ENCODE assay signal across 13 mouse cellular contexts in the genomic region with DNA sequence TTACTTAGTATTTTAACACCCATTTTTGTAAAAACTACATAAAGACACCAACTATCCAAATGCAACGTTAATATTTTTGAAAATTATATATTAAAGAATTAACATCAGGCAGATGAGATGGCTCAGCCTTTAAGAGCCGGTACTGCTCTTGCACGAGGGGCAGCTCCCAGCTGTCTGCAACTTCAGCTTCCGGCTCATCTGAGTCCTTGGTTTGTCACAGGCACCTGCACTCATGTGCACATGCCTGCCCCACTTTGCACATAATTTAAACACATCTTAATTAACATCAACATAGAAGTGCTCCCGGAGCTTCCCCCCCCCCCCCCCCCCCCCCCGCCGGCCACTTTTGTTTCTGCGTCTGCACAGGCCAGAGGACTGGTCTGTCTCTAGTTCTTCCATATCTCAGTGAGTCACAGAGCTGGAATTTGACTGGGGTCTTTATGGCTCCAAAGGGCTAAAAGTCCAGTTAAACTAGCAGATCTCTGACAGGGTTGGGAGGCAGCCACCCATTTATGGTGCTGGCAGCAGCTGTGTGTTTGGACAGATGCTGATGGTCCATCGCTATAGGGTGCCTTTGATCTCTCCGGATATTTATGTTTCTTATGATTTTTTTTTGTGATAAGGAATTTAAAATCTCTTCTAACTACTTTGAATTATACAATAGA.
DNase-seq lines count a peak whose midpoint lies in the region; ATAC-seq and TF ChIP-seq lines count a peak whose summit lies in the region.
"Had no signal": no experiment of that assay in that cellular context is flagged by ENCODE, and none has a peak within 500 bp of the region (broad histone marks: within the 10 kb centered on the region; RNA-seq: fewer than 3 reads in every experiment).

No protein-coding gene starts in this region.

- H3K9ac ChIP-seq in forebrain, postnatal 0 days, result no peak overlapping the region
- H3K9ac ChIP-seq in forebrain, embryonic 16.5 days (replicated peaks; ENCODE audit: low read depth, low read length), result no peak overlapping the region
- no peak overlapping the region for H3K9ac ChIP-seq in liver, postnatal 0 days (replicated peaks)
- no peak overlapping the region for H3K9ac ChIP-seq in liver, embryonic 11.5 days (ENCODE audit: low read depth, low read length)
- no peak overlapping the region for H3K9ac ChIP-seq in intestine, postnatal 0 days (ENCODE audit: low read depth, low read length)
- H3K9ac ChIP-seq: embryonic facial prominence, embryonic 12.5 days; hindbrain, embryonic 12.5 days had no signal

- ATAC-seq in forebrain, postnatal 0 days, result 0 out of 2 replicates have a peak, but pooled peaks have one; percentile 49
- no peak for ATAC-seq in forebrain, embryonic 16.5 days
- ATAC-seq in liver, postnatal 0 days, result no peak
- ATAC-seq in liver, embryonic 11.5 days (replicated peaks; ENCODE audit: low FRiP score), result no peak
- peak; percentile 45; the same call in 1 of the 2 replicates for ATAC-seq in intestine, postnatal 0 days

- no peak for TF ChIP-seq EP300 in liver, postnatal 0 days (IDR thresholded peaks at IDR 0.05; ENCODE audit: low read depth)

- H3K36me3 ChIP-seq in forebrain, postnatal 0 days (ENCODE audit: insufficient read depth), result no peaks in the 10 kb centered on the region
- H3K36me3 ChIP-seq in forebrain, embryonic 16.5 days (ENCODE audit: control insufficient read depth, insufficient read depth), result no peaks in the 10 kb centered on the region
- no peaks in the 10 kb centered on the region for H3K36me3 ChIP-seq in liver, postnatal 0 days (replicated peaks; ENCODE audit: insufficient read depth, low read length)
- H3K36me3 ChIP-seq in liver, embryonic 11.5 days (ENCODE audit: control insufficient read depth, insufficient read depth, low read length), result no peaks in the 10 kb centered on the region
- no peaks in the 10 kb centered on the region for H3K36me3 ChIP-seq in C2C12 (ENCODE audit: control insufficient read depth, insufficient read depth)
- H3K36me3 ChIP-seq in intestine, postnatal 0 days (ENCODE audit: control insufficient read depth, insufficient read depth), result no peaks in the 10 kb centered on the region
- H3K36me3 ChIP-seq: embryonic facial prominence, embryonic 12.5 days; G1E; hindbrain, embryonic 12.5 days; limb, embryonic 13.5 days had no signal

- TF ChIP-seq CTCF in forebrain, postnatal 0 days (IDR thresholded peaks at IDR 0.05; ENCODE audit: low read depth), result no peak
- TF ChIP-seq CTCF in liver, postnatal 0 days (IDR thresholded peaks at IDR 0.05; ENCODE audit: low read depth), result no peak
- TF ChIP-seq CTCF in C2C12 (IDR thresholded peaks at IDR 0.05; ENCODE audit: control insufficient read depth, insufficient read depth, insufficient read length), result no peak
- no peak for TF ChIP-seq CTCF in intestine, postnatal 0 days (IDR thresholded peaks at IDR 0.05; ENCODE audit: low read depth)

- H3ac ChIP-seq in C2C12 (ENCODE audit: control insufficient read depth, insufficient read length, low read depth), result no peak overlapping the region

- H3K79me2 ChIP-seq in C2C12 (ENCODE audit: control insufficient read depth, insufficient read depth), result no peaks in the 10 kb centered on the region

- no peaks in the 10 kb centered on the region for H3K79me3 ChIP-seq in C2C12 (ENCODE audit: low read depth)

- no peaks in the 10 kb centered on the region for H3K4me1 ChIP-seq in forebrain, postnatal 0 days (ENCODE audit: insufficient read depth)
- H3K4me1 ChIP-seq in forebrain, embryonic 16.5 days (replicated peaks; ENCODE audit: control insufficient read depth, insufficient read depth, low read length), result peaks cover 9% of the 10 kb centered on the region
- peaks cover 12% of the 10 kb centered on the region for H3K4me1 ChIP-seq in liver, postnatal 0 days (ENCODE audit: insufficient read depth)
- no peaks in the 10 kb centered on the region for H3K4me1 ChIP-seq in liver, embryonic 11.5 days (replicated peaks; ENCODE audit: control insufficient read depth, insufficient read depth, low read length)
- H3K4me1 ChIP-seq in intestine, postnatal 0 days (replicated peaks; ENCODE audit: control insufficient read depth, insufficient read depth, low read length), result no peaks in the 10 kb centered on the region; the same call in 1 of the 2 replicates
- H3K4me1 ChIP-seq: hindbrain, embryonic 12.5 days had no signal

- H3K4me3 ChIP-seq in forebrain, postnatal 0 days (ENCODE audit: low read depth, low read length), result no peak overlapping the region
- H3K4me3 ChIP-seq in forebrain, embryonic 16.5 days (replicated peaks; ENCODE audit: low read length), result no peak overlapping the region
- no peak overlapping the region for H3K4me3 ChIP-seq in liver, postnatal 0 days (ENCODE audit: low read depth, low read length)
- no peak overlapping the region for H3K4me3 ChIP-seq in liver, embryonic 11.5 days (ENCODE audit: low read depth, low read length)
- no peak overlapping the region for H3K4me3 ChIP-seq in C2C12 (ENCODE audit: insufficient read depth, poor library complexity, severe bottlenecking)
- no peak overlapping the region for H3K4me3 ChIP-seq in intestine, postnatal 0 days (ENCODE audit: low read depth, low read length)
- H3K4me3 ChIP-seq: embryonic facial prominence, embryonic 12.5 days; hindbrain, embryonic 12.5 days; left cerebral cortex, adult 2 months; limb, embryonic 13.5 days had no signal

- no peaks in the 10 kb centered on the region for H3K27me3 ChIP-seq in forebrain, postnatal 0 days (ENCODE audit: insufficient read depth, low read length)
- H3K27me3 ChIP-seq in forebrain, embryonic 16.5 days (replicated peaks; ENCODE audit: control insufficient read depth, insufficient read depth, low read length), result no peaks in the 10 kb centered on the region
- no peaks in the 10 kb centered on the region for H3K27me3 ChIP-seq in liver, postnatal 0 days (ENCODE audit: insufficient read depth, low read length)
- H3K27me3 ChIP-seq in liver, embryonic 11.5 days (replicated peaks; ENCODE audit: control insufficient read depth, insufficient read depth, low read length), result no peaks in the 10 kb centered on the region
- H3K27me3 ChIP-seq in C2C12 (ENCODE audit: control insufficient read depth, insufficient read depth, insufficient read length), result no peaks in the 10 kb centered on the region
- H3K27me3 ChIP-seq in intestine, postnatal 0 days (replicated peaks; ENCODE audit: control insufficient read depth, insufficient read depth, low read length), result no peaks in the 10 kb centered on the region
- H3K27me3 ChIP-seq: embryonic facial prominence, embryonic 12.5 days; hindbrain, embryonic 12.5 days; limb, embryonic 13.5 days had no signal

- no peak overlapping the region for H3K27ac ChIP-seq in forebrain, postnatal 0 days (ENCODE audit: low read depth, low read length)
- H3K27ac ChIP-seq in forebrain, embryonic 16.5 days (ENCODE audit: low read length), result no peak overlapping the region
- no peak overlapping the region for H3K27ac ChIP-seq in liver, postnatal 0 days (ENCODE audit: low read depth)
- H3K27ac ChIP-seq in liver, embryonic 11.5 days (ENCODE audit: low read depth, low read length), result no peak overlapping the region
- no peak overlapping the region for H3K27ac ChIP-seq in intestine, postnatal 0 days (ENCODE audit: low read depth, low read length)
- H3K27ac ChIP-seq: embryonic facial prominence, embryonic 12.5 days; hindbrain, embryonic 12.5 days; left cerebral cortex, adult 2 months; limb, embryonic 13.5 days had no signal

- no peak for DNase-seq in forebrain, postnatal 0 days
- DNase-seq in liver, postnatal 0 days, result no peak
- DNase-seq in liver, embryonic 11.5 days (ENCODE audit: low spot score), result no peak
- no peak for DNase-seq in layer of hippocampus, adult 8-10 months (ENCODE audit: low spot score in 2 of 2)
- DNase-seq in right cerebral cortex, postnatal 14 days, result no peak

- H3K4me2 ChIP-seq in forebrain, postnatal 0 days (ENCODE audit: low read depth), result no peak overlapping the region
- no peak overlapping the region for H3K4me2 ChIP-seq in forebrain, embryonic 16.5 days (ENCODE audit: low read length)
- 0 out of 2 replicates have a peak overlapping the region, but pooled peaks have one; percentile 60 for H3K4me2 ChIP-seq in liver, postnatal 0 days (ENCODE audit: low read depth, low read length)
- H3K4me2 ChIP-seq in liver, embryonic 11.5 days, result no peak overlapping the region
- H3K4me2 ChIP-seq in intestine, postnatal 0 days (replicated peaks; ENCODE audit: low read depth), result no peak overlapping the region
- H3K4me2 ChIP-seq: hindbrain, embryonic 12.5 days had no signal

- 33% methylated on average over 10 of the region's 10 CpGs for WGBS in forebrain, postnatal 0 days
- 44% methylated on average over 7 of the region's 10 CpGs for WGBS in forebrain, embryonic 16.5 days
- 60% methylated on average over 7 of the region's 10 CpGs for WGBS in liver, postnatal 0 days (ENCODE audit: insufficient replicate concordance)
- 61% methylated on average over 9 of the region's 10 CpGs for WGBS in liver, embryonic 11.5 days
- 13% methylated on average over 10 of the region's 10 CpGs for WGBS in intestine, postnatal 0 days

- no peaks in the 10 kb centered on the region for H3K9me3 ChIP-seq in forebrain, postnatal 0 days (ENCODE audit: low read length)
- no peaks in the 10 kb centered on the region for H3K9me3 ChIP-seq in forebrain, embryonic 16.5 days (ENCODE audit: control insufficient read depth, low read length)
- no peaks in the 10 kb centered on the region for H3K9me3 ChIP-seq in liver, postnatal 0 days (ENCODE audit: low read length)
- no peaks in the 10 kb centered on the region for H3K9me3 ChIP-seq in liver, embryonic 11.5 days (ENCODE audit: control insufficient read depth, low read length)
- no peaks in the 10 kb centered on the region for H3K9me3 ChIP-seq in intestine, postnatal 0 days (ENCODE audit: control insufficient read depth)
- H3K9me3 ChIP-seq: embryonic facial prominence, embryonic 12.5 days; limb, embryonic 13.5 days had no signal

TF ChIP-seq in C2C12, 6 proteins besides CTCF, POLR2A, EP300 and RAD21:
- TF ChIP-seq MYOD1 (IDR thresholded peaks at IDR 0.05; ENCODE audit: control insufficient read depth, insufficient read length, low read depth), result peak; percentile 67
- no peak for TF ChIP-seq MAX (IDR thresholded peaks at IDR 0.05)

Comparison
In these comparisons a context has a peak if more than half of its experiments do, and no peak if none do; other contexts are left out.
1. ATAC-seq: peak in forebrain, postnatal 0 days (single experiment) and intestine, postnatal 0 days (single experiment); none in forebrain, embryonic 16.5 days (single experiment), liver, postnatal 0 days (single experiment) and liver, embryonic 11.5 days (single experiment).